Mouse (Mus musculus) layer of hippocampus, postnatal 36 days (tissue): ENCODE measurements around the gene Cdk5rap2. TPM values are rescaled to one million over a fixed set of nuclear protein-coding genes. Genes with fewer than 3 reads are reported as not detected.

Experiments
- DNase-seq, 2 experiments: peaks; one replicate each; pipeline ENCODE4 v3.0.0; 2022
- total RNA-seq, 2 experiments: library from RNA; stranded (reverse); gene quantifications; 2 replicates each; pipeline ENCODE4 v1.2.3; 2021

Cdk5rap2 gene
- 10 to 100 TPM; 11.0 to 14.7 TPM for total RNA-seq

- DNase-seq, result peak; percentile 96 to 97
Measured at GRCm38 (mm10) chr4:70409994-70410721, at the start of gene Cdk5rap2. Gene Cdk5rap2, minus strand, starts transcription at chr4:70410443.

GRCm38 (mm10) chr4:70452161-70452560 lies 41.9 kb upstream of the Cdk5rap2 start:
- no peak for DNase-seq

GRCm38 (mm10) chr4:70451750-70452149 lies 41.5 kb upstream of the Cdk5rap2 start:
- DNase-seq, result peak; percentile 16 to 31

GRCm38 (mm10) chr4:70449668-70450067 lies 39.4 kb upstream of the Cdk5rap2 start:
- DNase-seq, result no peak

- no peak for DNase-seq
Measured at GRCm38 (mm10) chr4:70446774-70447173, 36.5 kb upstream of the Cdk5rap2 start.

- DNase-seq, result no peak
Measured at GRCm38 (mm10) chr4:70420202-70420601, 10.0 kb upstream of the Cdk5rap2 start.

GRCm38 (mm10) chr4:70412126-70412525 lies 1.9 kb upstream of the Cdk5rap2 start:
- DNase-seq, result peak in 1 of 2 experiments; percentile 26

- DNase-seq, result no peak
Measured at GRCm38 (mm10) chr4:70409456-70409855, 787 bp downstream of the Cdk5rap2 start.

- DNase-seq, result peak; percentile 76
Measured at GRCm38 (mm10) chr4:70402109-70402819, 8.0 kb downstream of the Cdk5rap2 start.

GRCm38 (mm10) chr4:70399476-70399875 lies 10.8 kb downstream of the Cdk5rap2 start:
- DNase-seq, result no peak

GRCm38 (mm10) chr4:70399074-70399473 lies 11.2 kb downstream of the Cdk5rap2 start:
- no peak for DNase-seq

- no peak for DNase-seq
Measured at GRCm38 (mm10) chr4:70398088-70398487, 12.2 kb downstream of the Cdk5rap2 start.

GRCm38 (mm10) chr4:70396701-70397100 lies 13.5 kb downstream of the Cdk5rap2 start:
- no peak for DNase-seq

GRCm38 (mm10) chr4:70394736-70395135 lies 15.5 kb downstream of the Cdk5rap2 start:
- no peak for DNase-seq

GRCm38 (mm10) chr4:70391760-70392372 lies 18.4 kb downstream of the Cdk5rap2 start:
- no peak for DNase-seq

- DNase-seq, result no peak
Measured at GRCm38 (mm10) chr4:70391073-70391472, 19.2 kb downstream of the Cdk5rap2 start.

- DNase-seq, result no peak
Measured at GRCm38 (mm10) chr4:70386206-70386605, 24.0 kb downstream of the Cdk5rap2 start.

GRCm38 (mm10) chr4:70377359-70377758 lies 32.9 kb downstream of the Cdk5rap2 start:
- DNase-seq, result no peak

GRCm38 (mm10) chr4:70365061-70365858 lies 45.0 kb downstream of the Cdk5rap2 start:
- DNase-seq, result no peak

- DNase-seq, result no peak
Measured at GRCm38 (mm10) chr4:70361366-70361765, 48.9 kb downstream of the Cdk5rap2 start.

GRCm38 (mm10) chr4:70355659-70356350 lies 54.4 kb downstream of the Cdk5rap2 start:
- peak; percentile 67 to 70 for DNase-seq

GRCm38 (mm10) chr4:70354448-70354847 lies 55.8 kb downstream of the Cdk5rap2 start:
- DNase-seq, result no peak
